ENCODE assay signal across 31 mouse cellular contexts in the genomic region with DNA sequence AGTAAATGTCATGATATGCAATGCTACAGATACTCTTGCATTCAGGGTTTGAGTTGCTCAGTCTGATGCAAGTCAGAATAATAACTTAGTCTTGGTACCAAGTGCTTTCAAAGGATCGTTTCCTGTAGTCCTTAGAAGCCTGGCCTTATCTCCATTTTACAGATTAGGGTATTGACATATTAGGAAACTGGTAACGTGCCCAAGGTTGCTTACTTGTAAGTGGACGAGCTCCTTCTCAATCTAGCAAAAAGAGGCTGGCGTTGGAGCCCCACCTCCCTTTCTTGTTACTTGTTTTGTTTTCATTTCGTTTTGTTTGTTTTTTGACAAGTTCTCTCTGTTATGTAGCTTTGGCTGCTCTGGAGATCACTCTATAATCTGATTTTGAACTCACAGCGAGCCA. TPM values are rescaled to one million over a fixed set of nuclear protein-coding genes. Genes with fewer than 3 reads are reported as not detected.
A peak's percentile ranks its signal among the peaks of the same experiment; 100 is the strongest.
DNase-seq lines count a peak whose midpoint lies in the region; ATAC-seq lines count a peak whose summit lies in the region.
"Had no signal": no experiment of that assay in that cellular context is flagged by ENCODE, and none has a peak within 500 bp of the region (broad histone marks: within the 10 kb centered on the region; RNA-seq: fewer than 3 reads in every experiment).

No protein-coding gene starts in this region.

- WGBS in liver, embryonic 13.5 days (ENCODE audit: insufficient replicate concordance) = 16% methylated on average over 6 of the region's 6 CpGs
- WGBS in liver, embryonic 11.5 days = 30% methylated on average over 6 of the region's 6 CpGs
- WGBS in forebrain, embryonic 10.5 days = 81% methylated on average over 6 of the region's 6 CpGs
- WGBS in hindbrain, embryonic 10.5 days = 73% methylated on average over 6 of the region's 6 CpGs

- H3K36me3 ChIP-seq in liver, embryonic 13.5 days = no peaks in the 10 kb centered on the region
- H3K36me3 ChIP-seq in liver, embryonic 11.5 days (ENCODE audit: control insufficient read depth, insufficient read depth, low read length) = no peaks in the 10 kb centered on the region
- no peaks in the 10 kb centered on the region for H3K36me3 ChIP-seq in forebrain, embryonic 10.5 days (replicated peaks)
- no peaks in the 10 kb centered on the region for H3K36me3 ChIP-seq in hindbrain, embryonic 10.5 days
- H3K36me3 ChIP-seq: embryonic facial prominence, embryonic 12.5 days; forebrain, embryonic 15.5 days; limb, embryonic 15.5 days; midbrain, embryonic 15.5 days; stomach, embryonic 15.5 days had no signal

- no peaks in the 10 kb centered on the region for H3K27me3 ChIP-seq in liver, embryonic 13.5 days
- no peaks in the 10 kb centered on the region for H3K27me3 ChIP-seq in liver, embryonic 11.5 days (replicated peaks; ENCODE audit: control insufficient read depth, insufficient read depth, low read length)
- H3K27me3 ChIP-seq in forebrain, embryonic 10.5 days (ENCODE audit: poor library complexity, severe bottlenecking) = no peaks in the 10 kb centered on the region
- no peaks in the 10 kb centered on the region for H3K27me3 ChIP-seq in hindbrain, embryonic 10.5 days (ENCODE audit: insufficient read depth, poor library complexity, severe bottlenecking)
- H3K27me3 ChIP-seq: embryonic facial prominence, embryonic 12.5 days; forebrain, embryonic 15.5 days; limb, embryonic 15.5 days; midbrain, embryonic 15.5 days; stomach, embryonic 15.5 days had no signal

- H3K4me1 ChIP-seq in liver, embryonic 13.5 days (replicated peaks) = peaks cover 22% of the 10 kb centered on the region
- peaks cover 9% of the 10 kb centered on the region for H3K4me1 ChIP-seq in liver, embryonic 11.5 days (replicated peaks; ENCODE audit: control insufficient read depth, insufficient read depth, low read length)
- H3K4me1 ChIP-seq in forebrain, embryonic 10.5 days = peaks cover 19% of the 10 kb centered on the region
- peaks cover 17% of the 10 kb centered on the region for H3K4me1 ChIP-seq in hindbrain, embryonic 10.5 days (replicated peaks)

- DNase-seq in adrenal gland, adult 2 months = peak; percentile 27
- no peak for DNase-seq in adrenal gland, postnatal 4 days (ENCODE audit: low spot score in 2 of 2)
- DNase-seq in liver, embryonic 13.5 days = no peak
- no peak for DNase-seq in liver, embryonic 11.5 days (ENCODE audit: low spot score)
- DNase-seq in 416B (ENCODE audit: low read depth) = peak; percentile 53
- no peak for DNase-seq in forebrain, embryonic 10.5 days (ENCODE audit: extremely low spot score, low spot score)
- no peak for DNase-seq in hindbrain, embryonic 10.5 days (ENCODE audit: low spot score)
- DNase-seq: cerebellum, adult 11-12 months; cerebellum, adult 9-11 months; embryo, embryonic 11 days; gastrocnemius, postnatal 36 days; heart, adult 18-20 months; heart, postnatal 36 days; kidney, adult 9 months; kidney, postnatal 10 days; layer of hippocampus, adult 9-11 months; liver, postnatal 0 days; right cerebral cortex, postnatal 25 days; thymus, adult 2 months; thymus, postnatal 36 days had no signal

- no peak for ATAC-seq in liver, embryonic 13.5 days (ENCODE audit: low read depth)
- no peak for ATAC-seq in liver, embryonic 11.5 days (replicated peaks; ENCODE audit: low FRiP score)
- 0 out of 2 replicates have a peak, but pooled peaks have one; percentile 16 for ATAC-seq in megakaryocyte progenitor cell, adult 5-6 weeks (replicated peaks; ENCODE audit: poor library complexity)
- ATAC-seq: activated CD4-positive, CD25-positive, alpha-beta regulatory T cell, adult 4 months; forebrain, embryonic 15.5 days; intestine, postnatal 0 days; liver, postnatal 0 days; midbrain, embryonic 15.5 days had no signal

- 0 out of 2 replicates have a peak overlapping the region, but pooled peaks have one; percentile 2 for H3K4me2 ChIP-seq in liver, embryonic 13.5 days
- H3K4me2 ChIP-seq in liver, embryonic 11.5 days = no peak overlapping the region
- H3K4me2 ChIP-seq: embryonic facial prominence, embryonic 12.5 days; forebrain, embryonic 15.5 days; heart, embryonic 11.5 days; hindbrain, embryonic 14.5 days; limb, embryonic 15.5 days; midbrain, embryonic 15.5 days; stomach, embryonic 15.5 days had no signal

- no peak overlapping the region for H3K27ac ChIP-seq in liver, embryonic 13.5 days
- H3K27ac ChIP-seq in liver, embryonic 11.5 days (ENCODE audit: low read depth, low read length) = no peak overlapping the region
- no peak overlapping the region for H3K27ac ChIP-seq in forebrain, embryonic 10.5 days
- H3K27ac ChIP-seq in hindbrain, embryonic 10.5 days = no peak overlapping the region
- H3K27ac ChIP-seq: embryonic facial prominence, embryonic 12.5 days; forebrain, embryonic 15.5 days; hindbrain, embryonic 14.5 days; limb, embryonic 10.5 days; limb, embryonic 15.5 days; midbrain, embryonic 15.5 days; stomach, embryonic 15.5 days had no signal

- H3K9ac ChIP-seq in liver, embryonic 13.5 days = no peak overlapping the region
- H3K9ac ChIP-seq in liver, embryonic 11.5 days (ENCODE audit: low read depth, low read length) = no peak overlapping the region
- H3K9ac ChIP-seq: embryonic facial prominence, embryonic 12.5 days; forebrain, embryonic 15.5 days; hindbrain, embryonic 14.5 days; limb, embryonic 15.5 days; liver, postnatal 0 days; midbrain, embryonic 15.5 days; stomach, embryonic 15.5 days had no signal

- no peaks in the 10 kb centered on the region for H3K9me3 ChIP-seq in liver, embryonic 13.5 days (replicated peaks)
- no peaks in the 10 kb centered on the region for H3K9me3 ChIP-seq in liver, embryonic 11.5 days (ENCODE audit: control insufficient read depth, low read length)
- no peaks in the 10 kb centered on the region for H3K9me3 ChIP-seq in forebrain, embryonic 10.5 days
- H3K9me3 ChIP-seq in hindbrain, embryonic 10.5 days = no peaks in the 10 kb centered on the region
- H3K9me3 ChIP-seq: embryonic facial prominence, embryonic 12.5 days; forebrain, embryonic 15.5 days; limb, embryonic 10.5 days; limb, embryonic 15.5 days; midbrain, embryonic 15.5 days; stomach, embryonic 15.5 days had no signal

- no peak overlapping the region for H3K4me3 ChIP-seq in liver, embryonic 13.5 days (replicated peaks)
- no peak overlapping the region for H3K4me3 ChIP-seq in liver, embryonic 11.5 days (ENCODE audit: low read depth, low read length)
- no peak overlapping the region for H3K4me3 ChIP-seq in forebrain, embryonic 10.5 days
- H3K4me3 ChIP-seq in hindbrain, embryonic 10.5 days = no peak overlapping the region
- H3K4me3 ChIP-seq: embryonic facial prominence, embryonic 12.5 days; forebrain, embryonic 15.5 days; limb, embryonic 10.5 days; limb, embryonic 15.5 days; midbrain, embryonic 15.5 days; stomach, embryonic 15.5 days had no signal

RNA-seq across cellular contexts. Expression of gene Thoc7, which starts 48.1 kb away (rescaled TPM):
- total RNA-seq in adrenal gland, adult 2 months (2021) = 10 to 100 TPM; 86.7 to 96.8 TPM
- 4.3 and 7.3 TPM in 2 replicates for polyA plus RNA-seq in adrenal gland, adult 2 months (2012; rRNA removed)
- 100 to 1,000 TPM; 137 to 141 TPM for total RNA-seq in adrenal gland, postnatal 4 days (2021)
- 113 and 133 TPM in 2 replicates for polyA plus RNA-seq in liver, embryonic 13.5 days (2015; fragmentation: Nextera tagmentation; extraction: Ambion mirVana)
- polyA plus RNA-seq in liver, embryonic 11.5 days (2014; fragmentation: Nextera tagmentation; extraction: Ambion mirVana) = 178 and 191 TPM in 2 replicates
- 296 and 301 TPM in 2 replicates for total RNA-seq in megakaryocyte progenitor cell, adult 5-6 weeks (2015)
- total RNA-seq in megakaryocyte progenitor cell, adult 5-6 weeks (2017) = 248 and 345 TPM in 2 replicates
- polyA plus RNA-seq in forebrain, embryonic 10.5 days (2016; fragmentation: Nextera tagmentation; extraction: Ambion mirVana) = 235 and 250 TPM in 2 replicates
- polyA plus RNA-seq in hindbrain, embryonic 10.5 days (2016; fragmentation: Nextera tagmentation; extraction: Ambion mirVana) = 199 and 230 TPM in 2 replicates

RNA-seq across cellular contexts. Expression of gene Atxn7, which starts 48.5 kb away (rescaled TPM):
- 10 to 100 TPM; 17.1 to 31.0 TPM for total RNA-seq in adrenal gland, adult 2 months (2021)
- 17.7 and 24.1 TPM in 2 replicates for polyA plus RNA-seq in adrenal gland, adult 2 months (2012; rRNA removed)
- 10 to 100 TPM; 32.0 to 35.2 TPM for total RNA-seq in adrenal gland, postnatal 4 days (2021)
- polyA plus RNA-seq in liver, embryonic 13.5 days (2015; fragmentation: Nextera tagmentation; extraction: Ambion mirVana) = 1.2 and 1.6 TPM in 2 replicates
- polyA plus RNA-seq in liver, embryonic 11.5 days (2014; fragmentation: Nextera tagmentation; extraction: Ambion mirVana) = 3.0 and 4.0 TPM in 2 replicates
- 13.4 and 16.0 TPM in 2 replicates for total RNA-seq in megakaryocyte progenitor cell, adult 5-6 weeks (2015)
- total RNA-seq in megakaryocyte progenitor cell, adult 5-6 weeks (2017) = 14.6 and 14.8 TPM in 2 replicates
- polyA plus RNA-seq in forebrain, embryonic 10.5 days (2016; fragmentation: Nextera tagmentation; extraction: Ambion mirVana) = 4.5 and 4.7 TPM in 2 replicates
- 3.1 and 3.5 TPM in 2 replicates for polyA plus RNA-seq in hindbrain, embryonic 10.5 days (2016; fragmentation: Nextera tagmentation; extraction: Ambion mirVana)

Comparison
In these comparisons a context has a peak if more than half of its experiments do, and no peak if none do; other contexts are left out.
1. DNase-seq: peak in adrenal gland, adult 2 months (single experiment) and 416B (single experiment); none in adrenal gland, postnatal 4 days (0 of 2), liver, embryonic 13.5 days (single experiment), liver, embryonic 11.5 days (single experiment), forebrain, embryonic 10.5 days (single experiment) and hindbrain, embryonic 10.5 days (single experiment).
2. RNA of gene Thoc7, which starts 48.1 kb away (polyA plus RNA-seq): 235 to 250 TPM in forebrain, embryonic 10.5 days, 199 to 230 TPM in hindbrain, embryonic 10.5 days, 178 to 191 TPM in liver, embryonic 11.5 days and 113 to 133 TPM in liver, embryonic 13.5 days; 4.3 to 7.3 TPM in adrenal gland, adult 2 months; every median in the first group is over 10 times any median in the second.